Comparison of ENCODE assay signal across 20 mouse cellular contexts in the genomic region with DNA sequence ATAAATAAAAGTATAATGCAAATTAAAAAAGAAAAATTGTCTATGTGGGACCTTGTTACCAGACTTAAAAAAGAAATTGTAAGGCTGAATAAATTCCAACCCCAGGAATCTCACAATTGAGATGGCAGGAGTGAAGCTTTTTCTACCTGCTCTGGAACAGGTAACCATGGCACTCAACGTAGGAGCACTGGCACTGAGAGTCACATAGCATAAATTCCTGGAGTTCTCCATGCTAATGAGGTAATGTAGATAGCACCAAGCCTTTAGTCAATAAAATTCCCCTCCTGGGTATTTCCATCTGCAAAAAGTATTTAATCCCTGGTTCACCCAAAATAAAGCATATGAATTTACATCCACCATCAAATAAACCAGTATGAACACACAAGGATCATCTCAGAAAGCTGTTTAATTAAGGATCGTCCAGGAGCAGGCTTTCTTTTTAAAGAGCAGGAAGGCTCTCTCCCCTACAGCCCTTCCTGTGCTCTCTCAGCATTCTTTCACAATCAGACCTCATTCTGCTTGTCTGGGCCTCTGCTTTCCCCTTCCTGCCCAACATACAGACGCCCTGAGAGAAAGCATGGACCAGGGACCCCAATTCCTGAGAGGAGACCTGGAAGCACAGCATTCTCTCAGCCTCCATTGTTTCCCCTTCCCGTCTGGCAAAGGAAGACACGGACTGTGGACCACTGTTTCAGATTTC.
A peak's percentile ranks its signal among the peaks of the same experiment; 100 is the strongest.
DNase-seq lines count a peak whose midpoint lies in the region; ATAC-seq and TF ChIP-seq lines count a peak whose summit lies in the region.
"Had no signal": no experiment of that assay in that cellular context is flagged by ENCODE, and none has a peak within 500 bp of the region (broad histone marks: within the 10 kb centered on the region; RNA-seq: fewer than 3 reads in every experiment).

No protein-coding gene starts in this region.

- H3K36me3 ChIP-seq in heart, embryonic 10.5 days, result no peaks in the 10 kb centered on the region
- H3K36me3 ChIP-seq in heart, embryonic 16.5 days (ENCODE audit: control insufficient read depth, insufficient read depth), result no peaks in the 10 kb centered on the region
- H3K36me3 ChIP-seq in heart, adult 2 months (ENCODE audit: control insufficient read depth, insufficient read depth, low read length), result no peaks in the 10 kb centered on the region
- no peaks in the 10 kb centered on the region for H3K36me3 ChIP-seq in lung, embryonic 15.5 days
- H3K36me3 ChIP-seq in lung, postnatal 0 days (ENCODE audit: insufficient read depth, low read length), result no peaks in the 10 kb centered on the region
- H3K36me3 ChIP-seq: embryonic facial prominence, embryonic 10.5 days; embryonic facial prominence, embryonic 12.5 days; G1E had no signal

- H3K27me3 ChIP-seq in heart, embryonic 10.5 days (ENCODE audit: insufficient read depth, poor library complexity, severe bottlenecking), result no peaks in the 10 kb centered on the region
- H3K27me3 ChIP-seq in heart, embryonic 16.5 days (ENCODE audit: control insufficient read depth, insufficient read depth, low read length), result no peaks in the 10 kb centered on the region
- H3K27me3 ChIP-seq in heart, adult 2 months (ENCODE audit: control insufficient read depth, insufficient read depth, low read length), result no peaks in the 10 kb centered on the region
- H3K27me3 ChIP-seq in lung, embryonic 15.5 days, result no peaks in the 10 kb centered on the region
- H3K27me3 ChIP-seq in lung, postnatal 0 days (replicated peaks; ENCODE audit: insufficient read depth, low read length), result no peaks in the 10 kb centered on the region
- H3K27me3 ChIP-seq: CH12.LX; embryonic facial prominence, embryonic 12.5 days; forebrain, embryonic 13.5 days; Patski had no signal

- ATAC-seq in heart, embryonic 16.5 days (replicated peaks; ENCODE audit: extremely low read depth, insufficient read depth, low FRiP score), result no peak
- ATAC-seq in lung, embryonic 15.5 days (ENCODE audit: borderline replicate concordance, extremely low read depth, low FRiP score, low TSS enrichment), result peak; percentile 65; the same call in 1 of the 2 replicates
- ATAC-seq in lung, postnatal 0 days, result peak; percentile 70; the same call in 1 of the 2 replicates
- ATAC-seq: activated CD4-positive, CD25-positive, alpha-beta regulatory T cell, adult 4 months; CD4-positive, CD25-positive, alpha-beta regulatory T cell, adult 4 months; forebrain, embryonic 13.5 days had no signal

- WGBS in heart, embryonic 10.5 days, result 34% methylated on average over 5 of the region's 5 CpGs
- 27% methylated on average over 5 of the region's 5 CpGs for WGBS in heart, embryonic 16.5 days
- WGBS in heart, adult 2 months, result 23% methylated on average over 5 of the region's 5 CpGs
- WGBS in lung, embryonic 15.5 days, result 40% methylated on average over 5 of the region's 5 CpGs
- 37% methylated on average over 5 of the region's 5 CpGs for WGBS in lung, postnatal 0 days

- no peak overlapping the region for H3K9ac ChIP-seq in heart, embryonic 16.5 days (ENCODE audit: low read length)
- H3K9ac ChIP-seq in heart, adult 2 months (ENCODE audit: low read depth, low read length), result no peak overlapping the region
- no peak overlapping the region for H3K9ac ChIP-seq in lung, embryonic 15.5 days
- H3K9ac ChIP-seq in lung, postnatal 0 days (replicated peaks; ENCODE audit: low read depth), result no peak overlapping the region
- H3K9ac ChIP-seq: embryonic facial prominence, embryonic 12.5 days; forebrain, embryonic 13.5 days had no signal

- no peak overlapping the region for H3K4me2 ChIP-seq in heart, embryonic 16.5 days (ENCODE audit: low read depth, low read length)
- no peak overlapping the region for H3K4me2 ChIP-seq in lung, embryonic 15.5 days
- H3K4me2 ChIP-seq in lung, postnatal 0 days (replicated peaks; ENCODE audit: low read depth, low read length), result no peak overlapping the region
- H3K4me2 ChIP-seq: embryonic facial prominence, embryonic 12.5 days; forebrain, embryonic 13.5 days had no signal

- H3K4me1 ChIP-seq in heart, embryonic 10.5 days, result peaks cover 4% of the 10 kb centered on the region; the same call in 1 of the 2 replicates
- H3K4me1 ChIP-seq in heart, embryonic 16.5 days (ENCODE audit: control insufficient read depth, insufficient read depth, low read length), result no peaks in the 10 kb centered on the region
- no peaks in the 10 kb centered on the region for H3K4me1 ChIP-seq in heart, adult 2 months (ENCODE audit: control insufficient read depth, insufficient read depth, low read length)
- H3K4me1 ChIP-seq in lung, embryonic 15.5 days, result no peaks in the 10 kb centered on the region; the same call in 1 of the 2 replicates
- H3K4me1 ChIP-seq in lung, postnatal 0 days (ENCODE audit: insufficient read depth, low read depth, low read length), result no peaks in the 10 kb centered on the region
- H3K4me1 ChIP-seq: embryonic facial prominence, embryonic 10.5 days; embryonic facial prominence, embryonic 12.5 days; forebrain, embryonic 13.5 days had no signal

- TF ChIP-seq CTCF in heart, adult 2 months (IDR thresholded peaks at IDR 0.05), result no peak
- TF ChIP-seq CTCF in lung, postnatal 0 days (IDR thresholded peaks at IDR 0.05), result no peak

- 0 out of 2 replicates have a peak overlapping the region, but pooled peaks have one; percentile 29 for H3K27ac ChIP-seq in heart, embryonic 10.5 days
- H3K27ac ChIP-seq in heart, embryonic 16.5 days (ENCODE audit: low read length), result 0 out of 2 replicates have a peak overlapping the region, but pooled peaks have one; percentile 15
- no peak overlapping the region for H3K27ac ChIP-seq in heart, adult 2 months
- peak overlapping the region; percentile 70 for H3K27ac ChIP-seq in lung, embryonic 15.5 days
- H3K27ac ChIP-seq in lung, postnatal 0 days (ENCODE audit: low read length), result peak overlapping the region; percentile 48; the same call in 1 of the 2 replicates
- H3K27ac ChIP-seq: embryonic facial prominence, embryonic 10.5 days; embryonic facial prominence, embryonic 12.5 days; forebrain, embryonic 13.5 days had no signal

- intact Hi-C loops in heart, postnatal 25 days (cut with DNase I), result no loop called here
- intact Hi-C loops in heart, adult 2 months (cut with DNase I), result no loop called here

- H3K4me3 ChIP-seq in heart, embryonic 10.5 days, result no peak overlapping the region
- H3K4me3 ChIP-seq in heart, embryonic 16.5 days (ENCODE audit: low read length), result no peak overlapping the region
- H3K4me3 ChIP-seq in heart, adult 2 months, result no peak overlapping the region
- H3K4me3 ChIP-seq in lung, embryonic 15.5 days, result no peak overlapping the region
- H3K4me3 ChIP-seq in lung, postnatal 0 days (ENCODE audit: low read depth, low read length), result no peak overlapping the region
- H3K4me3 ChIP-seq: embryonic facial prominence, embryonic 10.5 days; embryonic facial prominence, embryonic 12.5 days; forebrain, embryonic 13.5 days had no signal

- H3K9me3 ChIP-seq in heart, embryonic 10.5 days, result no peaks in the 10 kb centered on the region
- H3K9me3 ChIP-seq in heart, embryonic 16.5 days (replicated peaks; ENCODE audit: control insufficient read depth, low read length), result no peaks in the 10 kb centered on the region
- H3K9me3 ChIP-seq in lung, embryonic 15.5 days, result no peaks in the 10 kb centered on the region
- H3K9me3 ChIP-seq in lung, postnatal 0 days (ENCODE audit: low read length), result no peaks in the 10 kb centered on the region
- H3K9me3 ChIP-seq: embryonic facial prominence, embryonic 10.5 days; embryonic facial prominence, embryonic 12.5 days; forebrain, embryonic 13.5 days; G1E had no signal

- DNase-seq in heart, embryonic 10.5 days (ENCODE audit: low spot score), result no peak
- no peak for DNase-seq in heart, postnatal 25 days (ENCODE audit: low spot score)
- DNase-seq in heart, adult 2 months, result no peak
- no peak for DNase-seq in lung, postnatal 10 days
- DNase-seq in lung, postnatal 0 days (ENCODE audit: low spot score), result peak; percentile 42
- no peak for DNase-seq in lung, adult 18-20 months
- DNase-seq: adrenal gland, adult 8-10 months; adrenal gland, postnatal 14 days; adrenal gland, postnatal 36 days; B cell, adult 2 months had no signal

- no peak for TF ChIP-seq EP300 in heart, adult 2 months (IDR thresholded peaks at IDR 0.05; ENCODE audit: insufficient read depth, low read depth, low read length)
- TF ChIP-seq EP300 in lung, postnatal 0 days (IDR thresholded peaks at IDR 0.05), result peak; percentile 70

- H3K79me2 ChIP-seq in heart, adult 2 months (replicated peaks; ENCODE audit: control insufficient read depth, insufficient read depth, low read length), result no peaks in the 10 kb centered on the region

- TF ChIP-seq POLR2A in heart, adult 2 months (IDR thresholded peaks at IDR 0.05; ENCODE audit: insufficient read depth, low read depth, low read length), result no peak
